Mouse (Mus musculus) thymus, adult 2 months (tissue): Measurements from ENCODE around the gene Prmt3.

Experiments
- CTCF ChIP-seq: fragments of 200-500 bp; IDR thresholded peaks from 2 replicates; pipeline ENCODE4 v1.5.1; 2012; ENCODE audit warnings: mild to moderate bottlenecking, control low read depth, low read length, moderate library complexity, borderline replicate concordance; ENCODE audit not compliant: control insufficient read depth, poor library complexity, insufficient read depth; ENCODE audit errors: extremely low read depth
- POLR2A ChIP-seq: fragments of 200-500 bp; IDR thresholded peaks from 2 replicates; pipeline ENCODE4 v1.6.1; 2012; ENCODE audit warnings: mild to moderate bottlenecking, low read length, control low read depth, moderate library complexity; ENCODE audit not compliant: control insufficient read depth, poor library complexity, insufficient read depth; ENCODE audit errors: extremely low read depth

GRCm38 (mm10) chr7:49882694-49883389 lies 104.7 kb downstream of the Prmt3 start:
- TF ChIP-seq CTCF (no peak), POLR2A (no peak)
